Mouse (Mus musculus) heart, embryonic 10.5 days (tissue): ENCODE results near the gene Dido1. TPM values are rescaled to one million over a fixed set of nuclear protein-coding genes. Genes with fewer than 3 reads are reported as not detected.

ENCODE experiments used
- DNase-seq: peaks from one replicate; pipeline ENCODE4 v3.0.0-alpha.2; 2017; ENCODE audit warnings: low spot score
- H3K27ac ChIP-seq: fragments of 300-500 bp; sonication (generic); 2 replicates; pipeline ENCODE4 v1.5.1; 2016; ENCODE audit warnings: mild to moderate bottlenecking
- H3K27me3 ChIP-seq: fragments of 300-500 bp; sonication (generic); 2 replicates; pipeline ENCODE4 v1.6.1; 2016; ENCODE audit warnings: mild to moderate bottlenecking; ENCODE audit not compliant: poor library complexity, insufficient read depth, severe bottlenecking
- H3K36me3 ChIP-seq: fragments of 300-500 bp; sonication (generic); 2 replicates; pipeline ENCODE4 v1.6.1; 2016; ENCODE audit warnings: mild to moderate bottlenecking, moderate library complexity
- H3K4me1 ChIP-seq: fragments of 300-500 bp; sonication (generic); 2 replicates; pipeline ENCODE4 v1.6.1; 2016; ENCODE audit warnings: mild to moderate bottlenecking
- H3K4me3 ChIP-seq: fragments of 300-500 bp; sonication (generic); 2 replicates; pipeline ENCODE4 v1.5.1; 2016; ENCODE audit warnings: mild to moderate bottlenecking, moderate library complexity
- H3K9me3 ChIP-seq: fragments of 300-500 bp; sonication (generic); 2 replicates; pipeline ENCODE4 v1.6.1; 2016; ENCODE audit warnings: mild to moderate bottlenecking, moderate library complexity
- WGBS: fragments of 180-500 bp; shearing (Covaris S2); methylation state at CpG from one replicate; pipeline ENCODE4 v1.1.7; 2016; 5-methylcytosine and 5-hydroxymethylcytosine counted together
- polyA plus RNA-seq: library from polyadenylated mRNA; unstranded; fragments of >200 nt; fragmentation: Nextera tagmentation; extraction: Ambion mirVana; gene quantifications from 2 replicates; pipeline ENCODE4 v1.2.1, GENCODE M21; 2016

The Dido1 gene
- polyA plus RNA-seq, 1 experiment from 2014 or later, result 26.0 TPM

- Histone ChIP-seq H3K9me3 (no peaks in the 10 kb centered on the region), H3K4me1 (peaks cover 29% of the 10 kb centered on the region)
- no peak for DNase-seq
Observed at GRCm38 (mm10) chr2:180700457-180700856, 9.3 kb downstream of the Dido1 start.

DNA sequence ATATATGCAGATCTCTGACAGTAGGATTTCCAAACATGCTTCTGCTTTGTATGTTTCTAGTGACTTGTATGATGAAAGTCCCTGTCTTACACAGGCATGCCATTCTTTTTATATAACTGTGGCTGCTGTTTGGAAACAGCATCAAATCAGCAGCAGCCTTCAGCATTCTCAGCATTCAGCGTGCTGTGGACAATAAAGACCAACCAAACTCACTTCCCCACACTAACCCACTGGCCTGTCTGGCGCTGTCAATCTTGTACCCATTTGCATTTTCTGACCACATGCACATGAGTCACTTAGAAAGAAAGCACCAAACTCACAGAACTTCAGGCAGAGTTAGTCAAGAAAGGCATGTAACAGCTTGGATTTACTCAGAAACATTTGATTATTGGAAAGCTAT, 14.6 kb downstream of the Dido1 start:
- Histone ChIP-seq H3K9me3 (no peaks in the 10 kb centered on the region), H3K36me3 (peaks cover 9% of the 10 kb centered on the region), H3K4me1 (peaks cover 17% of the 10 kb centered on the region), H3K4me3 (no peak overlapping the region), H3K27me3 (no peaks in the 10 kb centered on the region), H3K27ac (no peak overlapping the region)
- no peak for DNase-seq
- 84% methylated on average over 2 of the region's 2 CpGs for WGBS

More at GRCm38 (mm10) chr2:180700457-180700856, 9.3 kb downstream of the Dido1 start:
- Histone ChIP-seq H3K27me3 (no peaks in the 10 kb centered on the region), H3K27ac (peak overlapping the region; percentile 99; the same call in 1 of the 2 replicates), H3K36me3 (0 out of 2 replicates have a peak, but pooled peaks cover 1% of the 10 kb centered on the region), H3K4me3 (peak overlapping the region; percentile 91)
- WGBS, result 76% methylated on average over 5 of the region's 5 CpGs

GRCm38 (mm10) chr2:180692630-180693029, 17.2 kb downstream of the Dido1 start:
- Histone ChIP-seq H3K4me1 (peaks cover 8% of the 10 kb centered on the region; the same call in 1 of the 2 replicates), H3K9me3 (no peaks in the 10 kb centered on the region), H3K27ac (0 out of 2 replicates have a peak overlapping the region, but pooled peaks have one; percentile 7), H3K4me3 (0 out of 2 replicates have a peak overlapping the region, but pooled peaks have one; percentile 1), H3K27me3 (no peaks in the 10 kb centered on the region), H3K36me3 (peaks cover 35% of the 10 kb centered on the region)
- 5% methylated on average over 1 of the region's 1 CpGs for WGBS
- DNase-seq, result no peak

DNA sequence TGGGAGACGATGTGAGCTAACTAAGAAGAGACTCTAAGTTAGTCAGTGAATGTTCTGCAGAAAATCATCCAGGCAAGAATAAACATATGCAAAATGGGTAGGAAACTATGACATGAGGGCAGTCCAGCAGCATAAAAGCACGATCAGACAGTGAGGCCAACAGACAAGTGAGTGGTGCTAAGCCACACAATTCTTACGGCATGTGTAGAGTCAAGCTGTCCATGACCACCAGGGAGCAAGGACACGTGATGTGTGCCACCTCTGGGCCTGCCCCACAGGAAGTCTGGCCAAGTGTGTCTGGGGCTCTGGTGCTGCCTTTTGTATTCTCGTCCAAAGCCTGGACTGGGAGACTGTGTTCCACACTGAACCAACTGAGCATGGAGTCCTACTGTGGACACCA, 20.0 kb downstream of the Dido1 start:
- Histone ChIP-seq H3K4me3 (no peak overlapping the region), H3K27ac (no peak overlapping the region), H3K9me3 (no peaks in the 10 kb centered on the region), H3K4me1 (peaks cover 8% of the 10 kb centered on the region; the same call in 1 of the 2 replicates), H3K36me3 (peaks cover 62% of the 10 kb centered on the region), H3K27me3 (no peaks in the 10 kb centered on the region)
- 89% methylated on average over 5 of the region's 5 CpGs for WGBS
- no peak for DNase-seq

GRCm38 (mm10) chr2:180684031-180684430, 25.8 kb downstream of the Dido1 start:
- WGBS, result 79% methylated on average over 4 of the region's 4 CpGs
- Histone ChIP-seq H3K4me1 (no peaks in the 10 kb centered on the region), H3K9me3 (no peaks in the 10 kb centered on the region), H3K36me3 (peaks cover 93% of the 10 kb centered on the region), H3K27ac (no peak overlapping the region), H3K27me3 (no peaks in the 10 kb centered on the region), H3K4me3 (no peak overlapping the region)
- DNase-seq, result no peak

- H3K36me3 ChIP-seq, result peaks cover 88% of the 10 kb centered on the region
- no peaks in the 10 kb centered on the region for H3K27me3 ChIP-seq
- no peaks in the 10 kb centered on the region for H3K4me1 ChIP-seq
- DNase-seq, result no peak
- no peaks in the 10 kb centered on the region for H3K9me3 ChIP-seq
- 76% methylated on average over 2 of the region's 2 CpGs for WGBS
- H3K4me3 ChIP-seq, result no peak overlapping the region
- no peak overlapping the region for H3K27ac ChIP-seq
Observed at GRCm38 (mm10) chr2:180683524-180683923, 26.3 kb downstream of the Dido1 start.

GRCm38 (mm10) chr2:180681225-180681624, 28.6 kb downstream of the Dido1 start:
- no peak for DNase-seq
- WGBS, result 73% methylated on average over 2 of the region's 2 CpGs
- H3K4me3 ChIP-seq, result no peak overlapping the region
- no peaks in the 10 kb centered on the region for H3K4me1 ChIP-seq
- H3K27ac ChIP-seq, result no peak overlapping the region
- peaks cover 65% of the 10 kb centered on the region for H3K36me3 ChIP-seq
- H3K27me3 ChIP-seq, result no peaks in the 10 kb centered on the region
- no peaks in the 10 kb centered on the region for H3K9me3 ChIP-seq

GRCm38 (mm10) chr2:180678609-180679140, 31.1 kb downstream of the Dido1 start:
- whole genome bisulfite sequencing, result 28% methylated on average over 4 of the region's 4 CpGs
- no peak for DNase-seq
- peaks cover 54% of the 10 kb centered on the region for H3K36me3 ChIP-seq
- no peaks in the 10 kb centered on the region for H3K27me3 ChIP-seq
- H3K4me1 ChIP-seq, result no peaks in the 10 kb centered on the region
- no peak overlapping the region for H3K27ac ChIP-seq
- H3K9me3 ChIP-seq, result no peaks in the 10 kb centered on the region
- H3K4me3 ChIP-seq, result no peak overlapping the region

- no peak overlapping the region for H3K27ac ChIP-seq
- no peaks in the 10 kb centered on the region for H3K27me3 ChIP-seq
- no peaks in the 10 kb centered on the region for H3K4me1 ChIP-seq
- 88% methylated on average over 2 of the region's 2 CpGs for WGBS
- peaks cover 54% of the 10 kb centered on the region for H3K36me3 ChIP-seq
- no peaks in the 10 kb centered on the region for H3K9me3 ChIP-seq
- DNase-seq, result no peak
- no peak overlapping the region for H3K4me3 ChIP-seq
Observed at GRCm38 (mm10) chr2:180676706-180677105, 33.1 kb downstream of the Dido1 start.

DNA sequence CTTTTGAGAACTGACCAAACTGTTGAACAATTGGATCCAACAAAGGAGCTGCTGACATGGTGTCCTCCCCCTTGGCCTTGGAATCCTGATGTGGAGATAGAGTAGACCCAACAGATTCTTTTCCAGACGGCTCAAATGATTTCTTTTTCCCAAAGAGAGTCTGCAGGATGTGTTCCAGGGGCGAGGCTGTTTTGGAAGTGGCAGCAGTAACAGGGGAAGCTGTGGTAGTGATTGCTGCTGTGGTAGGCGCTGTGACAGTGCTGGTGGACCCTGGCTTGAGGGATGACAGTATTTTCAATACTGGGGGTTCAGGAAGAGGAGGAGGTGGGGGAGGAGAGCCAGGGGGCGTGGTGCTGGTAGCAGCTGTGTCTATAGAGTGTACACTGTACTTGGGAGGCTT, 47.8 kb downstream of the Dido1 start:
- Histone ChIP-seq H3K9me3 (no peaks in the 10 kb centered on the region), H3K36me3 (peaks cover 53% of the 10 kb centered on the region), H3K4me3 (no peak overlapping the region), H3K4me1 (peaks cover 12% of the 10 kb centered on the region), H3K27ac (no peak overlapping the region), H3K27me3 (0 out of 2 replicates have a peak, but pooled peaks cover 6% of the 10 kb centered on the region)
- peak; percentile 56 for DNase-seq
- 83% methylated on average over 4 of the region's 4 CpGs for WGBS

GRCm38 (mm10) chr2:180660521-180660920, 49.3 kb downstream of the Dido1 start:
- H3K4me3 ChIP-seq, result no peak overlapping the region
- H3K27ac ChIP-seq, result no peak overlapping the region
- H3K27me3 ChIP-seq, result 0 out of 2 replicates have a peak, but pooled peaks cover 6% of the 10 kb centered on the region
- peaks cover 12% of the 10 kb centered on the region for H3K4me1 ChIP-seq
- DNase-seq, result no peak
- peaks cover 38% of the 10 kb centered on the region for H3K36me3 ChIP-seq
- H3K9me3 ChIP-seq, result no peaks in the 10 kb centered on the region
- 81% methylated on average over 5 of the region's 5 CpGs for WGBS

DNA sequence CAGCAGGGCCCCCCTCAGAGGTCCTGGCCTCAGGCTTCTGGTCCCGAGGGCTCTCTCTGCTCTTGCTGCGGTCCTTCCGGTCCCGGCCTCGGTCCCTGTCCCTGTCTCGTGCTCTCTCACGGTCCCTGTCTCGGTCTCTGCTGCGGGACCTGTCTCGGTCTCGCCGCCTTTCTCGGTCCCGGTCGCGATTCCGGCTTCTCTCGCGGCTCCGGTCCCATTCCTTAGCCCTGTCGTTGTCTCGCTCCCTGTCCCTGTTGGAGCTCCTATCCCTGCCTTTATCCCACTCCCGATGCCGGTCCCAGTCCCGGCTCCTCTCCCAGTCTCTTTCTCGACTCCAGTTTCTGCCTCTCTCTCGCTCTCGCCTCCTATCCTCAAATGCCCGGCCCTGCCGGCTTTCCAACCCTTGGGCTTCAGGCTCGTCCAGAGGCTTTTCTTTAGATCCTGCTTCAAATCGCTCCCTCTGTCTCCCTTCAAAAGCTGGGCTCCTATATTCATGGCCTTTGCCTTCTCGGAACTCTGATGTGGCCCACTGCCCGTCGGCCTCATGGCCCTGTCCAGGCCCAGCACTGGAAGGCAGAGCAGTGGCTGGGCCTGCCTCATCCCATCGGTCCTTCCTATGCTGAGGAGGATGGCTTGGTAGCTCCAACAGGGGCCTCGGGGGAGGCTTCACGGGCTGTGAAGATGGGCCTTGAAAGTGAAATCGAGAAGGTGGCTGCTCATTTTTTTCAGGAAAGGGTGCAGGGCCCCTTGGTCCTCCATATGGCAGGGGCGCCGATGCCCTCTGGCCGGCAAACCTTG, 50.2 kb downstream of the Dido1 start:
- Histone ChIP-seq H3K4me1 (peaks cover 15% of the 10 kb centered on the region), H3K36me3 (peaks cover 28% of the 10 kb centered on the region), H3K4me3 (peak overlapping the region; percentile 37), H3K27me3 (0 out of 2 replicates have a peak, but pooled peaks cover 6% of the 10 kb centered on the region), H3K9me3 (no peaks in the 10 kb centered on the region), H3K27ac (peak overlapping the region; percentile 67)
- DNase-seq, result no peak
- 34% methylated on average over 42 of the region's 42 CpGs for WGBS

DNA sequence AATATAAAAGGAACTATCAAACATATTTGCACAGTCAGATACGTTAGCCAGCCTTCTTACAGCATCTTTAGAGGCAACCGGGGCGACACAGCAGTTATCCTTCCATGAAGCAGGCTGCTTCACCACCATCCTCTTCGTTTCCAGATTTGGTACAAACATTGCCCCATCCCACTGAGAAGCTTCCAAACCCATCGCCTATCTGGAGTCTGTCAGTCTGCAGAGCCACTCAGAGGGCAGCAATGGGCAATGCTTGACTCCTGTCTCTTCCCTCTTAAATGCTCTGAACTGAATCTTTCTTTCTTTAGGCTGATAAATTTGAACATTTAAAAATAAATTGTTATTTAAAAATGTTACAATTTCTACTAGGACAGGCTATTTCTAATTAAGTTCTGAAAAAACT, 51.4 kb downstream of the Dido1 start:
- Histone ChIP-seq H3K36me3 (peaks cover 26% of the 10 kb centered on the region), H3K9me3 (no peaks in the 10 kb centered on the region), H3K4me3 (no peak overlapping the region), H3K4me1 (peaks cover 15% of the 10 kb centered on the region), H3K27ac (no peak overlapping the region), H3K27me3 (0 out of 2 replicates have a peak, but pooled peaks cover 6% of the 10 kb centered on the region)
- 86% methylated on average over 5 of the region's 5 CpGs for WGBS
- DNase-seq, result peak; percentile 22
